Mouse (Mus musculus): ENCODE results near the gene Fam227a. TPM values are rescaled to one million over a fixed set of nuclear protein-coding genes. Genes with fewer than 3 reads are reported as not detected.
"Not testable (repeated sequence)": the region's sequence is repeated elsewhere in the genome, so short reads cannot be mapped to it uniquely, and the experiment has no call there.

Gene Fam227a
- polyA plus RNA-seq, 1 experiment from 2014 or later = 3.3 TPM

GRCm38 (mm10) chr15:79681973-79682372 lies 23.2 kb upstream of the Fam227a start:
- no peak for DNase-seq (ENCODE audit: low spot score)
- Histone ChIP-seq H3K4me3 (ENCODE audit: low read depth, low read length) (no peak overlapping the region), H3K4me2 (ENCODE audit: low read depth, low read length) (no peak overlapping the region), H3K9ac (replicated peaks; ENCODE audit: low read length) (no peak overlapping the region), H3K4me1 (ENCODE audit: control insufficient read depth, insufficient read depth, low read length) (peaks cover 8% of the 10 kb centered on the region), H3K27me3 (ENCODE audit: control insufficient read depth, insufficient read depth, low read length) (no peaks in the 10 kb centered on the region), H3K9me3 (replicated peaks; ENCODE audit: control insufficient read depth, low read length) (no peaks in the 10 kb centered on the region), H3K36me3 (replicated peaks; ENCODE audit: control insufficient read depth, insufficient read depth, low read depth, low read length) (no peaks in the 10 kb centered on the region; the same call in 1 of the 2 replicates), H3K27ac (replicated peaks; ENCODE audit: low read depth, low read length) (no peak overlapping the region)
- no peak for ATAC-seq (replicated peaks; ENCODE audit: insufficient number of reproducible peaks, low FRiP score, low TSS enrichment, low read depth)
- 89% methylated on average over 4 of the region's 4 CpGs for WGBS

GRCm38 (mm10) chr15:79677936-79678335 lies 19.2 kb upstream of the Fam227a start:
- Histone ChIP-seq H3K4me2 (ENCODE audit: low read depth, low read length) (no peak overlapping the region), H3K9me3 (replicated peaks; ENCODE audit: control insufficient read depth, low read length) (no peaks in the 10 kb centered on the region), H3K4me3 (ENCODE audit: low read depth, low read length) (no peak overlapping the region), H3K4me1 (ENCODE audit: control insufficient read depth, insufficient read depth, low read length) (no peaks in the 10 kb centered on the region), H3K36me3 (replicated peaks; ENCODE audit: control insufficient read depth, insufficient read depth, low read depth, low read length) (peaks cover 3% of the 10 kb centered on the region), H3K27ac (replicated peaks; ENCODE audit: low read depth, low read length) (no peak overlapping the region), H3K27me3 (ENCODE audit: control insufficient read depth, insufficient read depth, low read length) (no peaks in the 10 kb centered on the region), H3K9ac (replicated peaks; ENCODE audit: low read length) (no peak overlapping the region)
- DNase-seq (ENCODE audit: low spot score) = no peak
- ATAC-seq (replicated peaks; ENCODE audit: insufficient number of reproducible peaks, low FRiP score, low TSS enrichment, low read depth) = no peak
- WGBS = 84% methylated on average over 2 of the region's 2 CpGs

GRCm38 (mm10) chr15:79671828-79672348 lies 13.1 kb upstream of the Fam227a start:
- not testable (repeated sequence) for DNase-seq (ENCODE audit: low spot score); H3K27ac ChIP-seq (replicated peaks; ENCODE audit: low read depth, low read length); ATAC-seq (replicated peaks; ENCODE audit: insufficient number of reproducible peaks, low FRiP score, low TSS enrichment, low read depth); H3K9ac ChIP-seq (replicated peaks; ENCODE audit: low read length); H3K27me3 ChIP-seq (ENCODE audit: control insufficient read depth, insufficient read depth, low read length); H3K4me1 ChIP-seq (ENCODE audit: control insufficient read depth, insufficient read depth, low read length); H3K9me3 ChIP-seq (replicated peaks; ENCODE audit: control insufficient read depth, low read length); H3K36me3 ChIP-seq (replicated peaks; ENCODE audit: control insufficient read depth, insufficient read depth, low read depth, low read length)
- Histone ChIP-seq H3K4me3 (ENCODE audit: low read depth, low read length) (peak overlapping the region; percentile 89), H3K4me2 (ENCODE audit: low read depth, low read length) (peak overlapping the region; percentile 70)
- WGBS = 84% methylated on average over 11 of the region's 11 CpGs

GRCm38 (mm10) chr15:79670972-79671299 lies 12.2 kb upstream of the Fam227a start:
- H3K9me3 ChIP-seq (replicated peaks; ENCODE audit: control insufficient read depth, low read length) = no peaks in the 10 kb centered on the region
- H3K27me3 ChIP-seq (ENCODE audit: control insufficient read depth, insufficient read depth, low read length) = no peaks in the 10 kb centered on the region
- ATAC-seq (replicated peaks; ENCODE audit: insufficient number of reproducible peaks, low FRiP score, low TSS enrichment, low read depth) (peak; percentile 12; the same call in 1 of the 2 replicates), DNase-seq (ENCODE audit: low spot score) (no peak)
- WGBS = 0% methylated on average over 31 of the region's 37 CpGs
- peaks cover 3% of the 10 kb centered on the region for H3K36me3 ChIP-seq (replicated peaks; ENCODE audit: control insufficient read depth, insufficient read depth, low read depth, low read length)
- H3K9ac ChIP-seq (replicated peaks; ENCODE audit: low read length) = peak overlapping the region; percentile 87
- H3K4me3 ChIP-seq (ENCODE audit: low read depth, low read length) = peak overlapping the region; percentile 89
- H3K4me1 ChIP-seq (ENCODE audit: control insufficient read depth, insufficient read depth, low read length) = no peaks in the 10 kb centered on the region; the same call in 1 of the 2 replicates
- peak overlapping the region; percentile 70 for H3K4me2 ChIP-seq (ENCODE audit: low read depth, low read length)
- no peak overlapping the region for H3K27ac ChIP-seq (replicated peaks; ENCODE audit: low read depth, low read length)

GRCm38 (mm10) chr15:79670249-79670971 lies 11.7 kb upstream of the Fam227a start, which contains the start of gene Tomm22:
Gene Tomm22, plus strand, starts transcription at chr15:79670861.
- Histone ChIP-seq H3K4me1 (ENCODE audit: control insufficient read depth, insufficient read depth, low read length) (no peaks in the 10 kb centered on the region; the same call in 1 of the 2 replicates), H3K36me3 (replicated peaks; ENCODE audit: control insufficient read depth, insufficient read depth, low read depth, low read length) (peaks cover 3% of the 10 kb centered on the region), H3K9ac (replicated peaks; ENCODE audit: low read length) (peak within 1 kb of the TSS; percentile 87), H3K4me2 (ENCODE audit: low read depth, low read length) (peak within 1 kb of the TSS; percentile 70), H3K9me3 (replicated peaks; ENCODE audit: control insufficient read depth, low read length) (no peaks in the 10 kb centered on the region), H3K4me3 (ENCODE audit: low read depth, low read length) (peak within 1 kb of the TSS; percentile 89), H3K27ac (replicated peaks; ENCODE audit: low read depth, low read length) (no peak within 1 kb of the TSS), H3K27me3 (ENCODE audit: control insufficient read depth, insufficient read depth, low read length) (no peaks in the 10 kb centered on the region)
- WGBS = 18% methylated on average over 33 of the region's 33 CpGs
- ATAC-seq (replicated peaks; ENCODE audit: insufficient number of reproducible peaks, low FRiP score, low TSS enrichment, low read depth) (peak; percentile 96), DNase-seq (ENCODE audit: low spot score) (peak; percentile 95)

- no peak overlapping the region for H3K27ac ChIP-seq (replicated peaks; ENCODE audit: low read depth, low read length)
- 73% methylated on average over 10 of the region's 10 CpGs for WGBS
- ATAC-seq (replicated peaks; ENCODE audit: insufficient number of reproducible peaks, low FRiP score, low TSS enrichment, low read depth) (no peak), DNase-seq (ENCODE audit: low spot score) (no peak)
- no peak overlapping the region for H3K4me3 ChIP-seq (ENCODE audit: low read depth, low read length)
- no peaks in the 10 kb centered on the region; the same call in 1 of the 2 replicates for H3K4me1 ChIP-seq (ENCODE audit: control insufficient read depth, insufficient read depth, low read length)
- H3K9ac ChIP-seq (replicated peaks; ENCODE audit: low read length) = no peak overlapping the region
- peaks cover 1% of the 10 kb centered on the region for H3K36me3 ChIP-seq (replicated peaks; ENCODE audit: control insufficient read depth, insufficient read depth, low read depth, low read length)
- H3K9me3 ChIP-seq (replicated peaks; ENCODE audit: control insufficient read depth, low read length) = no peaks in the 10 kb centered on the region
- H3K27me3 ChIP-seq (ENCODE audit: control insufficient read depth, insufficient read depth, low read length) = no peaks in the 10 kb centered on the region
- H3K4me2 ChIP-seq (ENCODE audit: low read depth, low read length) = no peak overlapping the region
These were observed 10.4 kb upstream of the Fam227a start for GRCm38 (mm10) chr15:79669195-79669594.

GRCm38 (mm10) chr15:79664666-79665065 lies 5.9 kb upstream of the Fam227a start:
- H3K4me3 ChIP-seq (ENCODE audit: low read depth, low read length) = no peak overlapping the region
- H3K4me2 ChIP-seq (ENCODE audit: low read depth, low read length) = no peak overlapping the region
- no peak for ATAC-seq (replicated peaks; ENCODE audit: insufficient number of reproducible peaks, low FRiP score, low TSS enrichment, low read depth)
- WGBS = 89% methylated on average over 8 of the region's 8 CpGs
- no peak for DNase-seq (ENCODE audit: low spot score)
- no peaks in the 10 kb centered on the region for H3K4me1 ChIP-seq (ENCODE audit: control insufficient read depth, insufficient read depth, low read length)
- no peaks in the 10 kb centered on the region; the same call in 1 of the 2 replicates for H3K36me3 ChIP-seq (replicated peaks; ENCODE audit: control insufficient read depth, insufficient read depth, low read depth, low read length)
- H3K9me3 ChIP-seq (replicated peaks; ENCODE audit: control insufficient read depth, low read length) = no peaks in the 10 kb centered on the region
- no peak overlapping the region for H3K27ac ChIP-seq (replicated peaks; ENCODE audit: low read depth, low read length)
- no peak overlapping the region for H3K9ac ChIP-seq (replicated peaks; ENCODE audit: low read length)
- H3K27me3 ChIP-seq (ENCODE audit: control insufficient read depth, insufficient read depth, low read length) = no peaks in the 10 kb centered on the region

GRCm38 (mm10) chr15:79661852-79662251 lies 3.1 kb upstream of the Fam227a start:
- no peaks in the 10 kb centered on the region for H3K9me3 ChIP-seq (replicated peaks; ENCODE audit: control insufficient read depth, low read length)
- H3K4me1 ChIP-seq (ENCODE audit: control insufficient read depth, insufficient read depth, low read length) = no peaks in the 10 kb centered on the region
- no peak for ATAC-seq (replicated peaks; ENCODE audit: insufficient number of reproducible peaks, low FRiP score, low TSS enrichment, low read depth)
- H3K4me3 ChIP-seq (ENCODE audit: low read depth, low read length) = no peak overlapping the region
- no peak overlapping the region for H3K27ac ChIP-seq (replicated peaks; ENCODE audit: low read depth, low read length)
- no peaks in the 10 kb centered on the region for H3K27me3 ChIP-seq (ENCODE audit: control insufficient read depth, insufficient read depth, low read length)
- H3K9ac ChIP-seq (replicated peaks; ENCODE audit: low read length) = no peak overlapping the region
- WGBS = 71% methylated on average over 4 of the region's 4 CpGs
- DNase-seq (ENCODE audit: low spot score) = peak; percentile 30
- H3K4me2 ChIP-seq (ENCODE audit: low read depth, low read length) = no peak overlapping the region
- no peaks in the 10 kb centered on the region; the same call in 1 of the 2 replicates for H3K36me3 ChIP-seq (replicated peaks; ENCODE audit: control insufficient read depth, insufficient read depth, low read depth, low read length)
